Mouse (Mus musculus) neural tube, embryonic 12.5 days (tissue): ENCODE measurements around the gene Gm9046. TPM values are rescaled to one million over a fixed set of nuclear protein-coding genes. Genes with fewer than 3 reads are reported as not detected.
"Not testable (repeated sequence)": the region's sequence is repeated elsewhere in the genome, so short reads cannot be mapped to it uniquely, and the experiment has no call there.

Source experiments
- ATAC-seq: fragments of 200-750 bp; cut with Nextera tagmentation; 2 replicates; pipeline ENCODE4 v1.8.0; 2017; ENCODE audit warnings: low read depth, mild to moderate bottlenecking, moderate TSS enrichment, moderate library complexity; ENCODE audit not compliant: low FRiP score
- H3K27ac ChIP-seq: fragments of 300-500 bp; sonication (generic); 2 replicates; pipeline ENCODE4 v1.5.1; 2016
- H3K27me3 ChIP-seq: fragments of 300-500 bp; sonication (generic); replicated peaks from 2 replicates; pipeline ENCODE4 v1.6.1; 2016; ENCODE audit warnings: mild to moderate bottlenecking
- H3K36me3 ChIP-seq: fragments of 300-500 bp; sonication (generic); 2 replicates; pipeline ENCODE4 v1.6.1; 2016; ENCODE audit warnings: mild to moderate bottlenecking
- H3K4me1 ChIP-seq: fragments of 300-500 bp; sonication (generic); 2 replicates; pipeline ENCODE4 v1.6.1; 2016
- H3K4me2 ChIP-seq: fragments of 300-500 bp; sonication (generic); replicated peaks from 2 replicates; pipeline ENCODE4 v1.6.1; 2016; ENCODE audit warnings: mild to moderate bottlenecking
- H3K4me3 ChIP-seq: fragments of 300-500 bp; sonication (generic); 2 replicates; pipeline ENCODE4 v1.5.1; 2016
- H3K9ac ChIP-seq: fragments of 300-500 bp; sonication (generic); 2 replicates; pipeline ENCODE4 v1.6.1; 2016; ENCODE audit warnings: mild to moderate bottlenecking
- H3K9me3 ChIP-seq: fragments of 300-500 bp; sonication (generic); 2 replicates; pipeline ENCODE4 v1.6.1; 2016; ENCODE audit warnings: mild to moderate bottlenecking
- WGBS: fragments of 180-500 bp; shearing (Covaris S2); methylation state at CpG from one replicate; pipeline ENCODE4 v1.1.7; 2016; 5-methylcytosine and 5-hydroxymethylcytosine counted together
- polyA plus RNA-seq: library from polyadenylated mRNA; unstranded; fragments of >200 nt; fragmentation: Nextera tagmentation; extraction: Ambion mirVana; gene quantifications from 2 replicates; pipeline ENCODE4 v1.2.1, GENCODE M21; 2016

Gm9046 gene
- not detected in 2 replicates for polyA plus RNA-seq

GRCm38 (mm10) chr10:118343155-118343554 is at the start of gene Gm9046:
Gm9046 (minus strand) TSS chr10:118343255.
- H3K27ac ChIP-seq, H3K9me3 ChIP-seq, H3K9ac ChIP-seq, H3K4me2 ChIP-seq, H3K4me1 ChIP-seq, H3K36me3 ChIP-seq, H3K27me3 ChIP-seq, H3K4me3 ChIP-seq, ATAC-seq: not testable (repeated sequence)
- no CpG with 5 or more reads among the region's 14 CpGs for WGBS

GRCm38 (mm10) chr10:118370443-118370842 is 27.4 kb upstream of the Gm9046 start:
- Histone ChIP-seq H3K9me3 (0 out of 2 replicates have a peak, but pooled peaks cover 3% of the 10 kb centered on the region), H3K4me3 (no peak overlapping the region), H3K27ac (no peak overlapping the region), H3K4me1 (no peaks in the 10 kb centered on the region), H3K9ac (no peak overlapping the region), H3K36me3 (no peaks in the 10 kb centered on the region), H3K27me3 (no peaks in the 10 kb centered on the region), H3K4me2 (peak overlapping the region; percentile 48)
- WGBS, result 9% methylated on average over 10 of the region's 10 CpGs
- ATAC-seq, result peak; percentile 88

GRCm38 (mm10) chr10:118369518-118369917 is 26.5 kb upstream of the Gm9046 start:
- Histone ChIP-seq H3K4me3 (no peak overlapping the region), H3K27me3 (no peaks in the 10 kb centered on the region), H3K9ac (no peak overlapping the region), H3K27ac (no peak overlapping the region), H3K36me3 (no peaks in the 10 kb centered on the region), H3K9me3 (0 out of 2 replicates have a peak, but pooled peaks cover 3% of the 10 kb centered on the region), H3K4me2 (no peak overlapping the region), H3K4me1 (no peaks in the 10 kb centered on the region)
- ATAC-seq, result no peak
- WGBS, result 89% methylated on average over 9 of the region's 9 CpGs

- H3K4me3 ChIP-seq, H3K9ac ChIP-seq, H3K9me3 ChIP-seq, H3K4me2 ChIP-seq, ATAC-seq, H3K27me3 ChIP-seq, H3K27ac ChIP-seq, H3K4me1 ChIP-seq, H3K36me3 ChIP-seq: not testable (repeated sequence)
- 100% methylated on average over 1 of the region's 11 CpGs for WGBS
These were observed 10.9 kb upstream of the Gm9046 start, which contains the start of gene Gm9049 for GRCm38 (mm10) chr10:118354005-118354404. Gm9049 (minus strand) TSS chr10:118354105.

GRCm38 (mm10) chr10:118348579-118348978 is 5.5 kb upstream of the Gm9046 start, which contains the start of gene Gm9048:
Gm9048 (minus strand) TSS chr10:118348679.
- H3K4me1 ChIP-seq, H3K27ac ChIP-seq, ATAC-seq, H3K27me3 ChIP-seq, H3K9ac ChIP-seq, H3K9me3 ChIP-seq, H3K4me3 ChIP-seq, H3K4me2 ChIP-seq, H3K36me3 ChIP-seq: not testable (repeated sequence)
- 100% methylated on average over 1 of the region's 14 CpGs for WGBS

GRCm38 (mm10) chr10:118337731-118338130 is 5.3 kb downstream of the Gm9046 start, which contains the start of gene Gm9045:
Gm9045 (minus strand) TSS chr10:118337831.
- H3K9ac ChIP-seq, H3K4me1 ChIP-seq, H3K4me3 ChIP-seq, ATAC-seq, H3K36me3 ChIP-seq, H3K27me3 ChIP-seq, H3K27ac ChIP-seq, H3K4me2 ChIP-seq, H3K9me3 ChIP-seq: not testable (repeated sequence)
- WGBS, result no CpG with 5 or more reads among the region's 14 CpGs

- H3K36me3 ChIP-seq, H3K4me2 ChIP-seq, H3K27ac ChIP-seq, H3K9ac ChIP-seq, H3K9me3 ChIP-seq, H3K4me1 ChIP-seq, H3K4me3 ChIP-seq, H3K27me3 ChIP-seq, ATAC-seq: not testable (repeated sequence)
- WGBS, result no CpG with 5 or more reads among the region's 14 CpGs
These were observed 10.7 kb downstream of the Gm9046 start, which contains the start of gene Gm9044 for GRCm38 (mm10) chr10:118332308-118332707. Gm9044 (minus strand) TSS chr10:118332408.

- H3K36me3 ChIP-seq, H3K4me1 ChIP-seq, ATAC-seq, H3K9me3 ChIP-seq, H3K4me2 ChIP-seq, H3K27me3 ChIP-seq, H3K4me3 ChIP-seq, H3K27ac ChIP-seq, H3K9ac ChIP-seq: not testable (repeated sequence)
- WGBS, result no CpG with 5 or more reads among the region's 11 CpGs
These were observed 16.2 kb downstream of the Gm9046 start, which contains the start of gene Gm9040 for GRCm38 (mm10) chr10:118326869-118327268. Gm9040 (minus strand) TSS chr10:118326969.

- no peak overlapping the region for H3K9ac ChIP-seq
- H3K4me2 ChIP-seq, result no peak overlapping the region
- no peak overlapping the region for H3K4me3 ChIP-seq
- no peaks in the 10 kb centered on the region for H3K9me3 ChIP-seq
- 90% methylated on average over 8 of the region's 8 CpGs for WGBS
- no peak overlapping the region for H3K27ac ChIP-seq
- H3K27me3 ChIP-seq, result no peaks in the 10 kb centered on the region
- H3K36me3 ChIP-seq, result no peaks in the 10 kb centered on the region
- no peaks in the 10 kb centered on the region for H3K4me1 ChIP-seq
- no peak for ATAC-seq
These were observed 24.0 kb downstream of the Gm9046 start for GRCm38 (mm10) chr10:118319024-118319423.

- WGBS, result 41% methylated on average over 2 of the region's 2 CpGs
- H3K4me3 ChIP-seq, H3K27me3 ChIP-seq, H3K36me3 ChIP-seq, H3K9ac ChIP-seq, H3K4me2 ChIP-seq, ATAC-seq, H3K9me3 ChIP-seq, H3K4me1 ChIP-seq, H3K27ac ChIP-seq: not testable (repeated sequence)
These were observed 40.9 kb downstream of the Gm9046 start for GRCm38 (mm10) chr10:118302133-118302532.

GRCm38 (mm10) chr10:118294938-118295337 is 48.1 kb downstream of the Gm9046 start, which contains the start of gene Iltifb:
Iltifb (minus strand) TSS chr10:118295038.
- no peaks in the 10 kb centered on the region for H3K9me3 ChIP-seq
- no peak within 1 kb of the TSS for H3K27ac ChIP-seq
- no peaks in the 10 kb centered on the region for H3K27me3 ChIP-seq
- 93% methylated on average over 6 of the region's 6 CpGs for WGBS
- no peak for ATAC-seq
- H3K4me1 ChIP-seq, result no peaks in the 10 kb centered on the region
- H3K4me3 ChIP-seq, result no peak within 1 kb of the TSS
- H3K9ac ChIP-seq, result no peak within 1 kb of the TSS
- no peaks in the 10 kb centered on the region for H3K36me3 ChIP-seq
- H3K4me2 ChIP-seq, result no peak within 1 kb of the TSS
